Mouse (Mus musculus) MEL-GATA-1-ER (cell line): ENCODE measurements around the gene Exosc5.

Experiments used
- DNase-seq: peaks from one replicate; pipeline ENCODE4 v3.0.0-alpha.2; 2012; ENCODE audit warnings: low read depth; ENCODE audit errors: extremely low read depth

Exosc5 gene

GRCm38 (mm10) chr7:25705801-25706251 lies 46.9 kb downstream of the Exosc5 start:
- no peak for DNase-seq

- peak; percentile 65 for DNase-seq
Measured at GRCm38 (mm10) chr7:25706578-25707170, 47.7 kb downstream of the Exosc5 start.

GRCm38 (mm10) chr7:25707581-25708292 lies 48.8 kb downstream of the Exosc5 start:
- DNase-seq, result no peak

GRCm38 (mm10) chr7:25709961-25710360 lies 51.0 kb downstream of the Exosc5 start:
- DNase-seq, result no peak

DNA sequence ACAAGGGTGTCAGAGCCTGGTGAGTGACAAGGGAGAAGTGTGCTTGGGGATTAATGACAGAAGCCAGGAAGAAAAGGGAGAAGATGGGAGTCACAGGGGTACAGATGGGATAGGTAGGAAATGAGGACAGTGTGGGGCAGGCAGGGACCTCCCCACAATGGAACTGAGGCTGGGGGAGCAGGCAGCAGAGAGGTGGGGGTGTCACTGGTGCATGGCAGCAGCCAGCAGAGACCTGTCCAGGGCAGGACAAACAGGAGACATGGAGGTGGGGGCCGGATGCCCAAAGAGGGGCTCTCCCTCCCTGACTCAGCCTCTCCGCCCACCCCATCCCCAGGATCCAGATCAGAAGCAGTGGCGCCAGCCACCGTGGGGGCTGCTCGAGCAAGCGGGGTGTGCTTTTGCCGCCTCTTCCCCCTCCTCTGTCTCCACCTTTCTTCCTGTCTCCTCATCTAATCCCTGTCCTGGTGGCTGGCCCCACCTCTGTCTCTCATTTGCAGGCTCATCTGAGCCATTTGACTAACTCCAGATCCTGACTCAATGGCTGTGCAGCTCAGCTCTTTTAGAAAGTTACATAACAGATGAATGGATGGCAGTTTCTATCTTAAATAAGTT lies 51.7 kb downstream of the Exosc5 start:
- DNase-seq, result no peak

GRCm38 (mm10) chr7:25711165-25711564 lies 52.2 kb downstream of the Exosc5 start:
- DNase-seq, result no peak

- DNase-seq, result no peak
Measured at GRCm38 (mm10) chr7:25711731-25712197, 52.8 kb downstream of the Exosc5 start.

DNA sequence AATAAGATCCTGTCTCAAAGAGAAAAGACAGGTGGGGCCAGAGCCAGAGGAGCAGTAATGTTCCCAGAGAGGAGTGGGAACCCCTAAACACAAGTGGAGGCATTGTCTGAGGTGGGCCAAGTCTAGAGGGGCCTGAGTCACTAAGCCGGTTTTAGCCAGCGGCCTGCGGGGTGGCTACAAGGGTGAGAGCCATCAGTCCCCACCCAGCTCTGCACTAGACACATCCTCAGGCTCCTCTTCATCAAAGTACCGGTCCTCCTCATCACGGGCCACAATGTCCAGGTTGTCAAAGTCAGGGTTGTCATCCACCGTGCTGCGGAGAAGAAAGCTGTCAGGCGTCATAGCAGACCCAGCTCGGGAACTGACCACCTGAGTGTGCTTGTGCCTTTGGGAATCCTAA lies 53.8 kb downstream of the Exosc5 start:
- DNase-seq, result no peak

DNA sequence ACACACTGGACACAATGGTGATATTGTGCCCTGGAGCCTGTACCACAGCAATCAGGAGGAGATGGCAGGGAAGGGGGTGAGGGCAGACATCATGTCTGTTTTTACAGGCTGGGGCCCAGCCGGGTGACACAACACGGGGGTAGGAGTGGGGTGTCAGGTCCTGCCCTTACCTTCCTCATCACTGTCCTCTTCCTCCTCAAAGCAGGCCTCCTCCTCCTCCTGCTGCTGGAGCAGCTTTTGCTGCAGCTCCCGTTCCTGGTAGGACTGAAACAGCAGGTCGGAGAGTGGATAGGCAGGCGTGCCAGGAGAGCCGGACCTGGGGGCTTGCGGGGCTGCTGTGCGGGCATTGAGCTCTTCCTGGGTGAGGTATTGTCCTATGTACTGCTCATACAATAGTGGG lies 55.6 kb downstream of the Exosc5 start:
- DNase-seq, result no peak

- DNase-seq, result no peak
Measured at GRCm38 (mm10) chr7:25715731-25716271, 56.8 kb downstream of the Exosc5 start.

DNA sequence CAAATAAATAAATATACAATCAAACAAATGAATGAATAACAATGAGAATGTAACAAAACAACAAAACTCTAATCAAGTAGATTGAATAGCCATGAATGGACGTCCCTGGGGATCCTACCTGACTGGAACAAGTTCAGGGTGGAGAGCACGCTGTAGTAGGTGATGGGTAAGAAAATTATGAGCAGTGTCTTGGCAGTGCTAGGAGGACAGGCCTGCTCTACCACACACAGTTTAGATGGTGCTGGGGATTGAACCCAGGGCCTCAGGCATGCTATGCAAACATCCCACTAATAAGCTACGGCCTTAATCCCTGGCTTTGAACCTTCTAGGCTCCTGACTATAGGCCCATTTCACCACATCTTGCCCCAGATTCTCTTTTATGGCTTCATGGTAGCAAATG lies 58.5 kb downstream of the Exosc5 start:
- no peak for DNase-seq

DNA sequence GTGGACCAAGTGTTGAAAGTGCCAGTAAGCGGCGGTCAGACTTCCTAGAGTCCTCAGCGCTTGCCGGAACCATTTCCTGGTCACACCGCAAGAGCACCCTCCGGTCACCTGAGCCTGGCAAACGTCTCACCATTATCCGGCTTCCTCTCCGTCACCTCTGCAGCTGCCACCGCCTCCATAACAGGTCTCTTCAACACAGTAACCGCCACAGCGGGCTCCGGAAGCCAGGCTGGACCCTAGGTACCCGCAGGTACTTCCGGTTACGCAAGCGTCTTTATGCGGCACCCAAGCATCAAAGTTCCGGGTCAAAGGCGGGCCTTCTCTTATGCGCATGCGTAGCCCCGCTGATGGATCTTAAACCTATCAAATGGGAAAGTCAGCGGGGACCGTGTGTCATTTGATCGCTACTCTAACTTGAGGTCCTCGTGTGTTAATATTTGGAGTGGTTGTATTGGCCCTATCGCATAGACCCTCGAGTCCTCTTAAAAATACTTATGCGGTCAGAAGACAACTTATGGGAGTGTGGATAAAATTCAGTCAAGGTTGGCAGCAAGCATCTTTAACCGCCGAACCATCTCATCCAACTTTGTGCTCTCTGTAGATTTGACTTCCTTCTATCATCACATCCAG lies 59.9 kb downstream of the Exosc5 start, which contains the start of gene Ccdc97:
Gene Ccdc97, minus strand, starts transcription at position 301 of the 630 bp plus-strand sequence.
- peak; percentile 88 for DNase-seq

DNA sequence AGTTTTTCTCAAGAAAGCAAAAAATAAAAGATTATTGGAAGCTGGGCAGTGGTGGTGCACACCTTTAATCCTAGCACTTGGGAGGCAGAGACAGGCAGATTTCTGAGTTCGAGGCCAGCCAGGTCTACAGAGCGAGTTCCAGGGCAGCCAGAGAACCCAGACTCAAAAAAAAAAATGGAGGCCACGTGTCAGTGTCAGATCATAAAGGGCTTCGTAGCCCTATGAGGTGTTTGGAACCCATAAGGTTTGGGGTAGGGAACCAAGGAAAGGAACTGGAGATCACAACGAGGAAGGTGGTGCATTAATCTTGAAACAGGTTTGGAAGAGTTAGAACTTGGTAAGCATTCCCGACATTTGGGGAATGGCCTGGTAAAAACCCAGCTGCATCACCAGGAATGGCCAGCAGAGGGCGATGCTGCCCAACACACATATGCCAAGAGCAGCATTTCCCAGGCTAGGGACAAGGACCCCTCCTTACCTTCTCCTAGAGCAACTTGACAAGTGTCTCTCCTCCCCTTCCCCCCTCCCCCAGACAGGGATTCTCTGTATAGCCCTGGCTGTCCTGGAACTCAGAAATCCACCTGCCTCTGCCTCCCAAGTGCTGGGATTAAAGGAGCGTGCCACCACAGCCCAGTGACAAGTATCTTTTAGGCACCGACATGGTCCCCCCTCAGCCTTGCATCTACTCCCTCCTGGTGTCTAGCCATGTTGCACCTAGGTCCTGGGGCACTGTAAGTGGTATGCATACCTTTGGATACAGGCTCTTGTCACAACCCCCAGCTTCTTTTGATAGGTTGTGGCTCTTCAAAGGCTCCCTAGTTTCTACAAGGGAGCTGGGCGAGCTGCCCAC lies 61.0 kb downstream of the Exosc5 start:
- peak; percentile 45 for DNase-seq

- DNase-seq, result no peak
Measured at GRCm38 (mm10) chr7:25720760-25721159, 61.8 kb downstream of the Exosc5 start.
